Mouse (Mus musculus): ENCODE data around the gene Col5a1. TPM values are rescaled to one million over a fixed set of nuclear protein-coding genes. Genes with fewer than 3 reads are reported as not detected.

Col5a1 gene
- total RNA-seq (2017) = under 0.01 to 0.10 TPM in 2 of 3 replicates, not detected in the other

- ATAC-seq (replicated peaks; ENCODE audit: insufficient number of reproducible peaks, low FRiP score, low TSS enrichment, poor library complexity, severe bottlenecking) = no peak
Measured at GRCm38 (mm10) chr2:27886148-27886551, at the start of gene Col5a1. TSS of gene Col5a1 (plus strand) at chr2:27886425.

- no peak for ATAC-seq (replicated peaks; ENCODE audit: insufficient number of reproducible peaks, low FRiP score, low TSS enrichment, poor library complexity, severe bottlenecking)
Measured at GRCm38 (mm10) chr2:27838112-27838511, 48.1 kb upstream of the Col5a1 start.

DNA sequence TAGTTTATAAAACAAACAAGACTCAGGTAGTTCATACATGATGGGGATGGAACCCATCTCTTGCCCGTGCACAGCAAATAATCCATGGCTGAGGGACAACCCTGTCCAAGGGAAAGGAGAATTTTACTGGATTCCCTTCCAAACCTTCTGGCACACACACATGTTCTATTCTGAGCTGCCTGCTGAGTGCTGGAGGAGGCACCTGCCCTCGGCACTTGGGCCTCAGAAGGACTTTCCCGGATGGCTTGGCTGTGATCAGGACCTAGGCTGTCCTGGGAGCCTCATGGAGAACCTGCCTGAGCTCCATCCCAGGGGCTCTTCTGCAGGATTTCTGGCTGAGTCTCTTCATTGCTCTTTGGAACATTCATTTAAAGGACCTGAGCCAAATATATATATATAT, 45.3 kb upstream of the Col5a1 start:
- no peak for ATAC-seq (replicated peaks; ENCODE audit: insufficient number of reproducible peaks, low FRiP score, low TSS enrichment, poor library complexity, severe bottlenecking)

DNA sequence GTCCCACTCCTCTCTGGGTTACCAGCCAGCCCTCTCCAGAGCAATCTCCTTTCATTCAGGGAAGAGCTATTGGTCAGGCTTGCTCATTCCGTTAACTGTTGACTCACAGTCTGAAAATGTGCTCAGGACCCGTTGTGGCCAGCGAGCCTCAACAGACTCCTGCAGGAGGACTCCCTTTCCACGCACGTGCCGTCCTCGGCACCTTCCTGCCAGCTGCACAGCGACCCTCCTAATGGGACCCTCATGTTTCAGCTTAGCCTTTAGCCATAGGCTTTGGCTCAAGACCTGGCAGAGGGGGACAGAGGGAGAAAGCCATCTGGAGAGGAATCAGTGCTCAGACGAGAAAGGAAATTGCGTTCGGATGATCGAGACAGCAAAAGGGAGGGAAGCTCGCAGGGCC, 43.3 kb upstream of the Col5a1 start:
- no peak for ATAC-seq (replicated peaks; ENCODE audit: insufficient number of reproducible peaks, low FRiP score, low TSS enrichment, poor library complexity, severe bottlenecking)

- no peak for ATAC-seq (replicated peaks; ENCODE audit: insufficient number of reproducible peaks, low FRiP score, low TSS enrichment, poor library complexity, severe bottlenecking)
Measured at GRCm38 (mm10) chr2:27844885-27845284, 41.3 kb upstream of the Col5a1 start.

DNA sequence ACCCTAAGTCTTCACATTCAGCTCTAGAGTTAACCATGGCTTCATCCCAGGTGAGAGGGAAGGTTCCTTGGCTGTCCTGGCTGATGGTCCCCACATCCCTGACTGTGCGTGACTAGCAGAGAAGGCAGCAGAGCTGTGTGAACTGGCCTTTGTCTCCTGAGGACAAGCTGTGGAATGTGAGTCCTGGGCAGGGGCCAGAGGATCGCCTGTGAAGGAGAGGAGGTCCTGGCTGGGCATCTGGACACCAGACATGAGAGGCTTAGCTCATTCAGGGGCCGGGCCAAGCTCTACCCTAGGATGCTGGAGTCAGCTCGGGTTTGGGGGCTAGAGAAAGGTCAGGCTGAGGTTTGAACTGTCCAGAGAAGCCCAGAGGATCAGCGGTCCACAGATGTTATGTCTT, 39.2 kb upstream of the Col5a1 start:
- ATAC-seq (replicated peaks; ENCODE audit: insufficient number of reproducible peaks, low FRiP score, low TSS enrichment, poor library complexity, severe bottlenecking) = no peak

DNA sequence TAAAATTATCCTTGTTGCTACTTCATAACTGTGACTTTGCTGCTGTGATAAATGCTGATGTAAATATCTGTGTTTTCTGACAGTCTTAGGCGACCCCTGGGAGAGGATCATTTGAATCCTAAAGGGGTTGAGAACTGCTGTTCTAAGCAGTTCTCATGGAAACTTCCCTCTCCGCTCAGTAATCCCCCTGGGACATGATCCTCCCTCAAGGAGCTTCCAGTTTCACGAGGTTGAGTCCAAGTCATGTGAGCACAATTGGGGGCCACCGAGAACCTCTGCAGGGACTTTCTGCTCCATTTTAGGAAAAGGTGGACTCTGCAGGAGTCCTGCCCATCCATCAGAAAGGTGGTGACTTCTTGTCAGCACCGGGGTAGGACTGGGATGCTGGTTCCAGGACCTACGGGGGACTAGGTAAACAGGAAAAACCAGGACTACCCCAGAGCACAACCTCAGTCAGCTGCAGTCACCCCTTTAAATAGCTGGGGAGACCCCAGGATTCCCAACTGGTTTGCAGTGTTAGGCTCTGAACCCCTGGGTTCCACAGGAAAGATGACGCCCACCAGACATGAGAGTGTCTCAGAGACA, 38.3 kb upstream of the Col5a1 start:
- ATAC-seq (replicated peaks; ENCODE audit: insufficient number of reproducible peaks, low FRiP score, low TSS enrichment, poor library complexity, severe bottlenecking) = no peak

DNA sequence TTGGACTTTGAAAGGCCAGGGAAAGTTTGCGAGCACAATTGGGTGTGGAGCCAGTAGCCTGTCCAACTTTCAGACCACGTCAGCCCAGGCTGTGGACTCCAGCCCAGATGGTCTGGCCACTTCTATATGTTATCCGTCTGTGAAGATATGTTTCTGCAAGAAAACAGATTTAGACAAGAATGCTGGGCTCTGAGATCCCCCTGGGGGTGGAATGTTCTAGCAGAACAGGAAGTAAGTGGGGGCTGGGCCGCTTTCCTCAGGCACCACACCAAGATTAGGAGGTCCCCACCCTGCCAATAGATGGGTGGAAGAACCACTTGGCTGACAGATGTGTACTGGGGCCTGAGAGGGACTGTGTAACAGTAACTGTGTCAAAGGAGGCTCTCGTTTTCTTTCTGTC, 37.8 kb upstream of the Col5a1 start:
- no peak for ATAC-seq (replicated peaks; ENCODE audit: insufficient number of reproducible peaks, low FRiP score, low TSS enrichment, poor library complexity, severe bottlenecking)

- ATAC-seq (replicated peaks; ENCODE audit: insufficient number of reproducible peaks, low FRiP score, low TSS enrichment, poor library complexity, severe bottlenecking) = no peak
Measured at GRCm38 (mm10) chr2:27858348-27858903, 27.8 kb upstream of the Col5a1 start.

GRCm38 (mm10) chr2:27861576-27862238, 24.5 kb upstream of the Col5a1 start:
- no peak for ATAC-seq (replicated peaks; ENCODE audit: insufficient number of reproducible peaks, low FRiP score, low TSS enrichment, poor library complexity, severe bottlenecking)

GRCm38 (mm10) chr2:27864491-27865365, 21.5 kb upstream of the Col5a1 start:
- no peak for ATAC-seq (replicated peaks; ENCODE audit: insufficient number of reproducible peaks, low FRiP score, low TSS enrichment, poor library complexity, severe bottlenecking)

DNA sequence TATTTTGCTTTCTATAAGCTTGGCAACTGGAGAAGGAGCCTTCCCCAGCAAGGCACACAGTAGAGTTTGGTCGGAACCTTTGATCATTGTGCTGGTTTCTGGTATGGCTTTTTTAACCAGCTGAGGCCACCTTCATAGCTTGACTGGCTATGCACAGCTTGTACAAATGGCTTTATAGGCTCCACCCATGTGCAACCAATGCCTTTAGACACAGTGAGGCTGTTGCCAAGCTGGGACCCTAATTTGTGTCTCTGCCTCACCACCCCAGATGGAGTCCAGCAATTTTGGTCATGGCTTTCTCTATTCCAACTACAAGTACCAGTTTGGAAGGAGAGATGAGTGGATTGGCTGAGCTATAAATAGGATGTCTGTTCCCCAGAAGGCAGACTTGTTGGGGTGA, 15.6 kb upstream of the Col5a1 start:
- no peak for ATAC-seq (replicated peaks; ENCODE audit: insufficient number of reproducible peaks, low FRiP score, low TSS enrichment, poor library complexity, severe bottlenecking)

GRCm38 (mm10) chr2:27871056-27871455, 15.2 kb upstream of the Col5a1 start:
- no peak for ATAC-seq (replicated peaks; ENCODE audit: insufficient number of reproducible peaks, low FRiP score, low TSS enrichment, poor library complexity, severe bottlenecking)

DNA sequence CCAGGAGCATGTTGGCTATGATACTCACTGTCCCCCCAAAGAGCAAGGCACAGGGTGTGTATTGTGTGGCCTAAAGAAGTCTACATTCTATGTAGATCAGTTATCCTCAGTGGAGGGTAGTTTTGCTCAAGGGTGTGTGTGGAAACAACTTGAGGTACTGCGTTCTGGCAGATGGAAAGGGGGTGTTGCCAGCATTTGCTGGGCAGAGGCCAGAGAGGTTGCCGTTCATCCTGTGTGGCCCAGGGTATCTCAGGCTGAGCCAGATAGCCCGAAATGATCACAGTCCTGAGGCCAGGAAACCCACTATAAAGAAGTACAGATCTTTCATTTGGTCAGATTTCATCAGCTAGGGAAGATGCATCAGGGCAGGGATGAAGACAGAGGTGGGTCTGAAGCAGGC, 13.9 kb upstream of the Col5a1 start:
- ATAC-seq (replicated peaks; ENCODE audit: insufficient number of reproducible peaks, low FRiP score, low TSS enrichment, poor library complexity, severe bottlenecking) = no peak

- ATAC-seq (replicated peaks; ENCODE audit: insufficient number of reproducible peaks, low FRiP score, low TSS enrichment, poor library complexity, severe bottlenecking) = no peak
Measured at GRCm38 (mm10) chr2:27873030-27873429, 13.2 kb upstream of the Col5a1 start.

GRCm38 (mm10) chr2:27874596-27874995, 11.6 kb upstream of the Col5a1 start:
- no peak for ATAC-seq (replicated peaks; ENCODE audit: insufficient number of reproducible peaks, low FRiP score, low TSS enrichment, poor library complexity, severe bottlenecking)

- ATAC-seq (replicated peaks; ENCODE audit: insufficient number of reproducible peaks, low FRiP score, low TSS enrichment, poor library complexity, severe bottlenecking) = no peak
Measured at GRCm38 (mm10) chr2:27875231-27875630, 11.0 kb upstream of the Col5a1 start.

- no peak for ATAC-seq (replicated peaks; ENCODE audit: insufficient number of reproducible peaks, low FRiP score, low TSS enrichment, poor library complexity, severe bottlenecking)
Measured at GRCm38 (mm10) chr2:27875786-27876185, 10.4 kb upstream of the Col5a1 start.

DNA sequence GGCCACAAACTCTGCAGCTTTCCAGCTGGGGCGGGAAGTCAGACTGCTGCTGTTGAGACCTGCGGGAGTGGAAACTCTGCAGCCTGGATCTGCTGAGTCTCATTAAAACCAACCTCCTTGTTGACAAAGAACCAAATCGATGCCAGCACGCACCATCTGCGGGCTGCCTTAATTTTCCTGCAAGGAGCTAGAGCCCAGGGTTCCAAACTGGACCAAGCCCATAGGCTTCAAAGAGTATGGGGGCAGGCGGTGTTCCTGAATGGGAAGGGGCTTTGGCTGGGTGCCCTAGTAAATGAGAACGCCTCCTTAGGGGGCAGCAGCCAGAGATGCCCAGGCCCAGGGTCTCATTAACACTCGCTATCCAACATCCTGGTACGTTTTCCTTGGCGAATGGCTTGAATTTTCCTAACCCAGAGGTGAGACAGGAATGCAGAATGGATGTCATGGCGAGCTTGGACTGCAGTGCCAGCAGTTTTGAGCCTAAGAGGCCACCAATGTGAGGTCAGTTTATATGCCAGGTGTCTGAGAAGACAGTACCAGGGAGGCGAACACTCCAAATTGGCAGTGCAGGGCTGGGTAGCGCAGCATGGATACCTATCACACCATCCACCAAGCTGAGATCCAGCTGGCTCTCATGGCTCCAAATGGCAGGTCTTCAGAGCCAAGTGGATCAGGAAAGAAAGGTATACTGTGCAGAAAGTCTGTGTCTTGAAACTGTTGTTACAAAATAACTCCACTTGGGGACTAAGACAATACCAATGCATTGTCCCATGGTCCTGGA, 9.3 kb upstream of the Col5a1 start:
- ATAC-seq (replicated peaks; ENCODE audit: insufficient number of reproducible peaks, low FRiP score, low TSS enrichment, poor library complexity, severe bottlenecking) = no peak

Measured in monocyte, adult 5-6 weeks (primary cell).